Mouse (Mus musculus): ENCODE data around the gene Fgfr2. TPM values are rescaled to one million over a fixed set of nuclear protein-coding genes. Genes with fewer than 3 reads are reported as not detected.

Fgfr2 gene
- polyA plus RNA-seq, 1 experiment from 2014 or later: 18.5 TPM

- ATAC-seq: peak; percentile 25
- Histone ChIP-seq H3K9me3 (replicated peaks) (no peaks in the 10 kb centered on the region), H3K27ac (0 out of 2 replicates have a peak overlapping the region, but pooled peaks have one; percentile 13), H3K9ac (0 out of 2 replicates have a peak overlapping the region, but pooled peaks have one; percentile 33), H3K36me3 (no peaks in the 10 kb centered on the region), H3K4me3 (no peak overlapping the region), H3K27me3 (replicated peaks) (0 out of 2 replicates have a peak, but pooled peaks cover 6% of the 10 kb centered on the region), H3K4me1 (peaks cover 24% of the 10 kb centered on the region), H3K4me2 (peak overlapping the region; percentile 46)
- WGBS (ENCODE audit: insufficient replicate concordance): 1% methylated on average over 3 of the region's 3 CpGs
These were observed 466.6 kb downstream of the Fgfr2 start for GRCm38 (mm10) chr7:132656548-132656947.

- Histone ChIP-seq H3K9me3 (replicated peaks) (no peaks in the 10 kb centered on the region), H3K27me3 (replicated peaks) (0 out of 2 replicates have a peak, but pooled peaks cover 1% of the 10 kb centered on the region), H3K4me3 (no peak overlapping the region), H3K4me1 (peaks cover 24% of the 10 kb centered on the region), H3K36me3 (no peaks in the 10 kb centered on the region), H3K9ac (0 out of 2 replicates have a peak overlapping the region, but pooled peaks have one; percentile 33), H3K4me2 (peak overlapping the region; percentile 46), H3K27ac (peak overlapping the region; percentile 13; the same call in 1 of the 2 replicates)
- 18% methylated on average over 9 of the region's 9 CpGs for WGBS (ENCODE audit: insufficient replicate concordance)
- ATAC-seq: peak; percentile 53
These were observed 467.1 kb downstream of the Fgfr2 start for GRCm38 (mm10) chr7:132656075-132656474.

GRCm38 (mm10) chr7:132654412-132654811 is 468.7 kb downstream of the Fgfr2 start:
- Histone ChIP-seq H3K4me2 (no peak overlapping the region), H3K27ac (no peak overlapping the region), H3K4me3 (no peak overlapping the region), H3K27me3 (replicated peaks) (no peaks in the 10 kb centered on the region), H3K9me3 (replicated peaks) (no peaks in the 10 kb centered on the region), H3K36me3 (no peaks in the 10 kb centered on the region), H3K4me1 (peaks cover 11% of the 10 kb centered on the region), H3K9ac (no peak overlapping the region)
- WGBS (ENCODE audit: insufficient replicate concordance): 81% methylated on average over 3 of the region's 3 CpGs
- ATAC-seq: no peak

GRCm38 (mm10) chr7:132646514-132646913 is 476.6 kb downstream of the Fgfr2 start:
- ATAC-seq: no peak
- Histone ChIP-seq H3K9me3 (replicated peaks) (no peaks in the 10 kb centered on the region), H3K4me3 (no peak overlapping the region), H3K4me1 (no peaks in the 10 kb centered on the region), H3K27ac (no peak overlapping the region), H3K4me2 (no peak overlapping the region), H3K9ac (no peak overlapping the region), H3K36me3 (no peaks in the 10 kb centered on the region), H3K27me3 (replicated peaks) (no peaks in the 10 kb centered on the region)
- 81% methylated on average over 1 of the region's 1 CpGs for WGBS (ENCODE audit: insufficient replicate concordance)

- Histone ChIP-seq H3K4me2 (no peak overlapping the region), H3K27ac (no peak overlapping the region), H3K36me3 (no peaks in the 10 kb centered on the region), H3K9me3 (replicated peaks) (no peaks in the 10 kb centered on the region), H3K9ac (no peak overlapping the region), H3K4me1 (no peaks in the 10 kb centered on the region), H3K4me3 (no peak overlapping the region), H3K27me3 (replicated peaks) (no peaks in the 10 kb centered on the region)
- no peak for ATAC-seq
- 70% methylated on average over 11 of the region's 11 CpGs for WGBS (ENCODE audit: insufficient replicate concordance)
These were observed 478.4 kb downstream of the Fgfr2 start for GRCm38 (mm10) chr7:132644605-132645279.

- Histone ChIP-seq H3K4me1 (no peaks in the 10 kb centered on the region), H3K27ac (no peak overlapping the region), H3K27me3 (replicated peaks) (no peaks in the 10 kb centered on the region), H3K9me3 (replicated peaks) (no peaks in the 10 kb centered on the region), H3K4me2 (no peak overlapping the region), H3K4me3 (no peak overlapping the region), H3K9ac (no peak overlapping the region), H3K36me3 (no peaks in the 10 kb centered on the region)
- no peak for ATAC-seq
- WGBS (ENCODE audit: insufficient replicate concordance): 83% methylated on average over 1 of the region's 1 CpGs
These were observed 481.5 kb downstream of the Fgfr2 start for GRCm38 (mm10) chr7:132641606-132642005.

GRCm38 (mm10) chr7:132640946-132641345 is 482.2 kb downstream of the Fgfr2 start:
- no peaks in the 10 kb centered on the region for H3K4me1 ChIP-seq
- H3K27ac ChIP-seq: no peak overlapping the region
- no peak overlapping the region for H3K4me2 ChIP-seq
- ATAC-seq: no peak
- no peaks in the 10 kb centered on the region for H3K27me3 ChIP-seq (replicated peaks)
- no peaks in the 10 kb centered on the region for H3K9me3 ChIP-seq (replicated peaks)
- no peaks in the 10 kb centered on the region for H3K36me3 ChIP-seq
- no peak overlapping the region for H3K9ac ChIP-seq
- 58% methylated on average over 9 of the region's 9 CpGs for WGBS (ENCODE audit: insufficient replicate concordance)
- no peak overlapping the region for H3K4me3 ChIP-seq

- peak; percentile 74 for ATAC-seq
- H3K4me3 ChIP-seq: no peak overlapping the region
- 57% methylated on average over 12 of the region's 12 CpGs for WGBS (ENCODE audit: insufficient replicate concordance)
- no peaks in the 10 kb centered on the region for H3K27me3 ChIP-seq (replicated peaks)
- no peak overlapping the region for H3K27ac ChIP-seq
- no peak overlapping the region for H3K9ac ChIP-seq
- H3K4me2 ChIP-seq: no peak overlapping the region
- no peaks in the 10 kb centered on the region for H3K4me1 ChIP-seq
- H3K36me3 ChIP-seq: no peaks in the 10 kb centered on the region
- H3K9me3 ChIP-seq (replicated peaks): no peaks in the 10 kb centered on the region
These were observed 484.6 kb downstream of the Fgfr2 start for GRCm38 (mm10) chr7:132638446-132639087.

GRCm38 (mm10) chr7:132637292-132637691 is 485.9 kb downstream of the Fgfr2 start:
- Histone ChIP-seq H3K4me2 (no peak overlapping the region), H3K4me3 (no peak overlapping the region), H3K27ac (no peak overlapping the region), H3K9ac (no peak overlapping the region), H3K27me3 (replicated peaks) (no peaks in the 10 kb centered on the region), H3K36me3 (no peaks in the 10 kb centered on the region), H3K4me1 (no peaks in the 10 kb centered on the region), H3K9me3 (replicated peaks) (no peaks in the 10 kb centered on the region)
- 63% methylated on average over 12 of the region's 12 CpGs for WGBS (ENCODE audit: insufficient replicate concordance)
- ATAC-seq: no peak

GRCm38 (mm10) chr7:132631313-132631712 is 491.8 kb downstream of the Fgfr2 start:
- no peak for ATAC-seq
- H3K4me2 ChIP-seq: no peak overlapping the region
- WGBS (ENCODE audit: insufficient replicate concordance): 76% methylated on average over 11 of the region's 11 CpGs
- no peak overlapping the region for H3K4me3 ChIP-seq
- H3K27me3 ChIP-seq (replicated peaks): peaks cover 4% of the 10 kb centered on the region; the same call in 1 of the 2 replicates
- no peaks in the 10 kb centered on the region for H3K4me1 ChIP-seq
- no peak overlapping the region for H3K27ac ChIP-seq
- no peak overlapping the region for H3K9ac ChIP-seq
- H3K9me3 ChIP-seq (replicated peaks): no peaks in the 10 kb centered on the region
- H3K36me3 ChIP-seq: no peaks in the 10 kb centered on the region

GRCm38 (mm10) chr7:132627448-132627847 is 495.7 kb downstream of the Fgfr2 start:
- Histone ChIP-seq H3K9me3 (replicated peaks) (no peaks in the 10 kb centered on the region), H3K36me3 (no peaks in the 10 kb centered on the region), H3K4me3 (no peak overlapping the region), H3K9ac (no peak overlapping the region), H3K4me2 (no peak overlapping the region), H3K27ac (no peak overlapping the region), H3K4me1 (no peaks in the 10 kb centered on the region), H3K27me3 (replicated peaks) (peaks cover 4% of the 10 kb centered on the region)
- 70% methylated on average over 3 of the region's 3 CpGs for WGBS (ENCODE audit: insufficient replicate concordance)
- ATAC-seq: no peak

GRCm38 (mm10) chr7:132626174-132626573 is 497.0 kb downstream of the Fgfr2 start:
- Histone ChIP-seq H3K27me3 (replicated peaks) (peaks cover 4% of the 10 kb centered on the region), H3K9me3 (replicated peaks) (no peaks in the 10 kb centered on the region), H3K9ac (no peak overlapping the region), H3K36me3 (no peaks in the 10 kb centered on the region), H3K27ac (no peak overlapping the region), H3K4me2 (no peak overlapping the region), H3K4me1 (no peaks in the 10 kb centered on the region), H3K4me3 (no peak overlapping the region)
- ATAC-seq: no peak
- 58% methylated on average over 4 of the region's 4 CpGs for WGBS (ENCODE audit: insufficient replicate concordance)

Measured in liver, embryonic 12.5 days (tissue).